ENCODE assay signal across 8 mouse cellular contexts in genomic region chr12:81844981-81845380, GRCm38 (mm10). TPM values are rescaled to one million over a fixed set of nuclear protein-coding genes. Genes with fewer than 3 reads are reported as not detected.
DNase-seq lines count a peak whose midpoint lies in the region; ATAC-seq and TF ChIP-seq lines count a peak whose summit lies in the region.

No protein-coding gene starts in this region.

- H3K4me1 ChIP-seq in forebrain, embryonic 10.5 days: peaks cover 26% of the 10 kb centered on the region
- no peaks in the 10 kb centered on the region; the same call in 1 of the 2 replicates for H3K4me1 ChIP-seq in kidney, postnatal 0 days (replicated peaks; ENCODE audit: insufficient read depth, low read length)
- H3K4me1 ChIP-seq in midbrain, embryonic 15.5 days: peaks cover 25% of the 10 kb centered on the region

- DNase-seq in thymus, postnatal 25 days: peak; percentile 21
- no peak for DNase-seq in thymus, postnatal 10 days (ENCODE audit: low spot score in 2 of 2)
- DNase-seq in forebrain, embryonic 10.5 days (ENCODE audit: extremely low spot score, low spot score): no peak
- DNase-seq in kidney, postnatal 0 days (ENCODE audit: low spot score): peak; percentile 64
- DNase-seq in left cerebral cortex, adult 8-10 months (ENCODE audit: low spot score in 2 of 2): no peak
- DNase-seq in layer of hippocampus, adult 8-10 months (ENCODE audit: low spot score in 2 of 2): no peak
- DNase-seq in cerebellum, adult 9-11 months: no peak

- no peak for TF ChIP-seq CTCF in kidney, postnatal 0 days (IDR thresholded peaks at IDR 0.05; ENCODE audit: low read depth)

- WGBS in forebrain, embryonic 10.5 days: 11% methylated on average over 14 of the region's 14 CpGs
- 5% methylated on average over 14 of the region's 14 CpGs for WGBS in kidney, postnatal 0 days
- 5% methylated on average over 14 of the region's 14 CpGs for WGBS in midbrain, embryonic 15.5 days

- no peak overlapping the region for H3K9ac ChIP-seq in kidney, postnatal 0 days (ENCODE audit: low read depth, low read length)
- H3K9ac ChIP-seq in midbrain, embryonic 15.5 days: no peak overlapping the region

- peak overlapping the region; percentile 57 for H3K4me2 ChIP-seq in kidney, postnatal 0 days (ENCODE audit: low read length)
- H3K4me2 ChIP-seq in midbrain, embryonic 15.5 days: peak overlapping the region; percentile 41

- no peak; the same call in 1 of the 2 replicates for ATAC-seq in kidney, postnatal 0 days (replicated peaks; ENCODE audit: low FRiP score, low read depth)
- peak; percentile 70 for ATAC-seq in midbrain, embryonic 15.5 days (replicated peaks)

- H3K27ac ChIP-seq in forebrain, embryonic 10.5 days: no peak overlapping the region
- no peak overlapping the region for H3K27ac ChIP-seq in kidney, postnatal 0 days
- no peak overlapping the region for H3K27ac ChIP-seq in midbrain, embryonic 15.5 days

- H3K36me3 ChIP-seq in forebrain, embryonic 10.5 days (replicated peaks): no peaks in the 10 kb centered on the region
- no peaks in the 10 kb centered on the region for H3K36me3 ChIP-seq in kidney, postnatal 0 days (ENCODE audit: insufficient read depth, low read length)
- H3K36me3 ChIP-seq in midbrain, embryonic 15.5 days (replicated peaks): no peaks in the 10 kb centered on the region

- no peaks in the 10 kb centered on the region for H3K9me3 ChIP-seq in forebrain, embryonic 10.5 days
- no peaks in the 10 kb centered on the region for H3K9me3 ChIP-seq in kidney, postnatal 0 days (replicated peaks; ENCODE audit: low read length)
- H3K9me3 ChIP-seq in midbrain, embryonic 15.5 days: no peaks in the 10 kb centered on the region

- peak overlapping the region; percentile 36 for H3K4me3 ChIP-seq in forebrain, embryonic 10.5 days
- peak overlapping the region; percentile 6; the same call in 1 of the 2 replicates for H3K4me3 ChIP-seq in kidney, postnatal 0 days (replicated peaks; ENCODE audit: low read depth, low read length)
- peak overlapping the region; percentile 7; the same call in 1 of the 2 replicates for H3K4me3 ChIP-seq in midbrain, embryonic 15.5 days

- peaks cover 18% of the 10 kb centered on the region for H3K27me3 ChIP-seq in forebrain, embryonic 10.5 days (ENCODE audit: poor library complexity, severe bottlenecking)
- no peaks in the 10 kb centered on the region for H3K27me3 ChIP-seq in kidney, postnatal 0 days (ENCODE audit: insufficient read depth, low read length)
- H3K27me3 ChIP-seq in midbrain, embryonic 15.5 days (replicated peaks): no peaks in the 10 kb centered on the region

RNA-seq across cellular contexts. Expression of gene Pcnx, which starts 14.8 kb away (rescaled TPM):
- 7.6 and 7.7 TPM in 2 replicates for polyA plus RNA-seq in forebrain, embryonic 10.5 days (2016; fragmentation: Nextera tagmentation; extraction: Ambion mirVana)
- polyA plus RNA-seq in kidney, postnatal 0 days (2015; fragmentation: Nextera tagmentation; extraction: Ambion mirVana): 8.9 and 9.2 TPM in 2 replicates
- polyA plus RNA-seq in midbrain, embryonic 15.5 days (2015; fragmentation: Nextera tagmentation; extraction: Ambion mirVana): 9.3 and 12.2 TPM in 2 replicates
- total RNA-seq in left cerebral cortex, adult 8-10 months (2022): 10 to 100 TPM; 79.6 to 96.8 (median 90.7) TPM
- 100 to 1,000 TPM in 3 of 4 experiments, 10 to 100 TPM in 1; 97.3 to 114 (median 106) TPM for total RNA-seq in layer of hippocampus, adult 8-10 months (2022)

Comparison
In these comparisons a context has a peak if more than half of its experiments do, and no peak if none do; other contexts are left out.
1. DNase-seq: peak in thymus, postnatal 25 days (single experiment) and kidney, postnatal 0 days (single experiment); none in thymus, postnatal 10 days (0 of 2), forebrain, embryonic 10.5 days (single experiment), left cerebral cortex, adult 8-10 months (0 of 2), layer of hippocampus, adult 8-10 months (0 of 2) and cerebellum, adult 9-11 months (single experiment).
2. Peak in every context shown above with its lines, with median percentiles within 50 percentile points of each other: H3K4me3 ChIP-seq.